Mouse (Mus musculus) MEL (cell line): ENCODE data around the gene Prpsap1. TPM values are rescaled to one million over a fixed set of nuclear protein-coding genes. Genes with fewer than 3 reads are reported as not detected.

ENCODE experiments used
- DNase-seq: peaks from one replicate; pipeline ENCODE4 v3.0.0; 2011; ENCODE audit warnings: low read depth, low spot score
- H3K27ac ChIP-seq: 2 replicates; pipeline ENCODE4 v1.5.1; 2012; ENCODE audit warnings: low read depth, mild to moderate bottlenecking, control low read depth, low read length, moderate library complexity; ENCODE audit not compliant: control insufficient read depth
- H3K27me3 ChIP-seq, 2 experiments: fragments of 150-350 bp in 1 of 2; sonication (generic) in 1 of 2; 2 replicates each; pipeline ENCODE4 v1.6.1; 2012; ENCODE audit warnings: low read length in 2 of 2, mild to moderate bottlenecking in 2 of 2, improper control_type of control experiment in 1 of 2, moderate library complexity in 1 of 2; ENCODE audit not compliant: insufficient read depth in 2 of 2, control insufficient read depth in 1 of 2
- H3K36me3 ChIP-seq, 2 experiments: 2 replicates each; pipeline ENCODE4 v1.6.1; 2012 to 2014; ENCODE audit warnings: low read length in 2 of 2, improper control_type of control experiment in 1 of 2, inconsistent platforms in 1 of 2, mild to moderate bottlenecking in 1 of 2; ENCODE audit not compliant: insufficient read depth in 2 of 2, control insufficient read depth in 1 of 2
- H3K4me1 ChIP-seq, 2 experiments: fragments of 150-350 bp in 1 of 2; sonication (generic) in 1 of 2; 2 replicates each; pipeline ENCODE4 v1.6.1; 2012; ENCODE audit warnings: low read length in 2 of 2, improper control_type of control experiment in 1 of 2, mild to moderate bottlenecking in 1 of 2; ENCODE audit not compliant: insufficient read depth in 2 of 2, control insufficient read depth in 1 of 2
- H3K4me3 ChIP-seq, 2 experiments: fragments of 150-350 bp in 1 of 2; sonication (generic) in 1 of 2; 2 replicates each; pipeline ENCODE4 v1.5.1; 2012; ENCODE audit warnings: low read depth in 2 of 2, low read length in 2 of 2, mild to moderate bottlenecking in 2 of 2, moderate library complexity in 2 of 2, control low read depth in 1 of 2, improper control_type of control experiment in 1 of 2; ENCODE audit not compliant: control insufficient read depth in 1 of 2, insufficient read depth in 1 of 2
- H3K79me2 ChIP-seq: 2 replicates; pipeline ENCODE4 v1.6.1; 2012; ENCODE audit warnings: mild to moderate bottlenecking, low read length, moderate library complexity; ENCODE audit not compliant: control insufficient read depth, poor library complexity, insufficient read depth
- H3K9ac ChIP-seq: 2 replicates; pipeline ENCODE4 v1.6.1; 2012; ENCODE audit warnings: low read depth, mild to moderate bottlenecking, control low read depth, low read length, moderate library complexity; ENCODE audit not compliant: control insufficient read depth, poor library complexity, severe bottlenecking
- H3K9me3 ChIP-seq: fragments of 150-350 bp; sonication (generic); replicated peaks from 2 replicates; pipeline ENCODE4 v1.6.1; 2012; ENCODE audit warnings: mild to moderate bottlenecking, low read length, improper control_type of control experiment, moderate library complexity; ENCODE audit not compliant: insufficient read depth
- CHD1 ChIP-seq: IDR thresholded peaks from 2 replicates; pipeline ENCODE4 v1.6.1; 2012; ENCODE audit warnings: low read depth, mild to moderate bottlenecking, inconsistent platforms, low read length, improper control_type of control experiment
- EP300 ChIP-seq, 2 experiments: IDR thresholded peaks; 2 replicates each; pipeline ENCODE4 v1.6.1; 2011; ENCODE audit warnings: improper control_type of control experiment in 2 of 2, low read length in 2 of 2, low read depth in 1 of 2, mild to moderate bottlenecking in 1 of 2
- GABPA ChIP-seq: IDR thresholded peaks from 2 replicates; pipeline ENCODE4 v1.6.1; 2012; ENCODE audit warnings: low read depth, mild to moderate bottlenecking, inconsistent platforms, low read length, improper control_type of control experiment, moderate library complexity
- KAT2A ChIP-seq: conservative IDR thresholded peaks from 2 replicates; pipeline ENCODE4 v1.6.1; 2012; ENCODE audit warnings: low read depth, low read length, improper control_type of control experiment, inconsistent platforms
- MAFK ChIP-seq: IDR thresholded peaks from 2 replicates; pipeline ENCODE4 v1.6.1; 2011; ENCODE audit warnings: low read depth, mild to moderate bottlenecking, low read length, improper control_type of control experiment, borderline replicate concordance
- MYB ChIP-seq: IDR thresholded peaks from 2 replicates; pipeline ENCODE4 v1.6.1; 2011; ENCODE audit warnings: mild to moderate bottlenecking, low read depth, low read length, improper control_type of control experiment
- POLR2AphosphoS2 ChIP-seq: IDR thresholded peaks from 2 replicates; pipeline ENCODE4 v1.6.1; 2011; ENCODE audit warnings: low read length, improper control_type of control experiment
- SMC3 ChIP-seq: IDR thresholded peaks from 2 replicates; pipeline ENCODE4 v1.6.1; 2011; ENCODE audit warnings: low read depth, low read length, improper control_type of control experiment
- TCF12 ChIP-seq: IDR thresholded peaks from 2 replicates; pipeline ENCODE4 v1.6.1; 2014; ENCODE audit warnings: low read depth, mild to moderate bottlenecking, inconsistent platforms, low read length, improper control_type of control experiment, moderate library complexity
- USF1 ChIP-seq: IDR thresholded peaks from 2 replicates; pipeline ENCODE4 v1.6.1; 2014; ENCODE audit warnings: low read depth, mild to moderate bottlenecking, inconsistent platforms, low read length, improper control_type of control experiment, moderate library complexity
- ZC3H11A ChIP-seq: IDR thresholded peaks from 2 replicates; pipeline ENCODE4 v1.6.1; 2012; ENCODE audit warnings: low read depth, mild to moderate bottlenecking, inconsistent platforms, low read length, improper control_type of control experiment
- ZNF384 ChIP-seq: IDR thresholded peaks from 2 replicates; pipeline ENCODE4 v1.6.1; 2012; ENCODE audit warnings: low read depth, mild to moderate bottlenecking, inconsistent platforms, low read length, improper control_type of control experiment
- polyA plus RNA-seq, 2 experiments: library from polyadenylated mRNA; stranded (reverse) in 1 of 2; unstranded in 1 of 2; fragments of >175 nt in 1 of 2; fragments of >200 nt in 1 of 2; gene quantifications; 2 replicates each; pipeline versions ENCODE4 v1.2.1 to v1.2.4; 2012; ENCODE audit warnings: low replicate concordance in 2 of 2, low read depth in 1 of 2; ENCODE audit not compliant: insufficient read length in 2 of 2, insufficient read depth in 1 of 2, missing spikeins in 1 of 2
- total RNA-seq: library from RNA; depleted of rRNA; stranded (reverse); fragments of 300-350 nt; gene quantifications from 2 replicates; pipeline ENCODE4 v1.2.3, GENCODE M21; 2012

Prpsap1 gene
- total and polyA plus RNA-seq, 3 experiments, result 112 to 155 TPM; not detected in 1

GRCm38 (mm10) chr11:116523699-116524189 lies 29.7 kb upstream of the Prpsap1 start:
- no peak overlapping the region for H3K9ac ChIP-seq
- no peak for DNase-seq
- peaks cover 0 to 5% of the 10 kb centered on the region in 2 experiments; a peak in 2 of 4 replicates for H3K36me3 ChIP-seq
- TF ChIP-seq USF1 (peak; percentile 57), TCF12 (no peak)
- TF ChIP-seq, all 39 proteins: peak for 1
- H3K27ac ChIP-seq, result no peak overlapping the region
- no peaks in the 10 kb centered on the region for H3K9me3 ChIP-seq
- no peaks in the 10 kb centered on the region for H3K79me2 ChIP-seq
- peaks cover 5 to 22% of the 10 kb centered on the region in 2 experiments for H3K4me1 ChIP-seq
- no peak overlapping the region for H3K4me3 ChIP-seq
- no peaks in the 10 kb centered on the region for H3K27me3 ChIP-seq

- no peaks in the 10 kb centered on the region for H3K27me3 ChIP-seq
- H3K36me3 ChIP-seq, result peaks cover 0 to 5% of the 10 kb centered on the region in 2 experiments; a peak in 2 of 4 replicates
- no peak for DNase-seq
- H3K27ac ChIP-seq, result no peak overlapping the region
- H3K4me1 ChIP-seq, result peaks cover 5 to 22% of the 10 kb centered on the region in 2 experiments
- no peaks in the 10 kb centered on the region for H3K9me3 ChIP-seq
- TF ChIP-seq MAFK (no peak), CHD1 (no peak), ZC3H11A (no peak), SMC3 (no peak)
- H3K79me2 ChIP-seq, result no peaks in the 10 kb centered on the region
- no peak overlapping the region for H3K4me3 ChIP-seq
- no peak overlapping the region for H3K9ac ChIP-seq
Measured at GRCm38 (mm10) chr11:116522886-116523698, 29.1 kb upstream of the Prpsap1 start.

GRCm38 (mm10) chr11:116522046-116522445 lies 28.0 kb upstream of the Prpsap1 start:
- peaks cover 5 to 22% of the 10 kb centered on the region in 2 experiments for H3K4me1 ChIP-seq
- DNase-seq, result no peak
- H3K4me3 ChIP-seq, result no peak overlapping the region
- H3K9ac ChIP-seq, result no peak overlapping the region
- no peaks in the 10 kb centered on the region for H3K27me3 ChIP-seq
- no peak overlapping the region for H3K27ac ChIP-seq
- no peak for TF ChIP-seq ZNF384
- TF ChIP-seq GABPA, result no peak
- TF ChIP-seq POLR2AphosphoS2, result no peak
- TF ChIP-seq KAT2A, result no peak
- TF ChIP-seq MYB, result no peak
- no peak for TF ChIP-seq EP300 (IDR thresholded peaks at IDR 0.05; ENCODE audit: low read depth in 1 of 2, low read length in 2 of 2)
- TF ChIP-seq, all 39 proteins: peak for 0
- Histone ChIP-seq H3K36me3 (peaks cover 0 to 5% of the 10 kb centered on the region in 2 experiments; a peak in 2 of 4 replicates), H3K9me3 (no peaks in the 10 kb centered on the region), H3K79me2 (no peaks in the 10 kb centered on the region)
